Mouse (Mus musculus) lung, embryonic 16.5 days (tissue): ENCODE results near the gene Olfr52. TPM values are rescaled to one million over a fixed set of nuclear protein-coding genes. Genes with fewer than 3 reads are reported as not detected.
"Not testable (repeated sequence)": the region's sequence is repeated elsewhere in the genome, so short reads cannot be mapped to it uniquely, and the experiment has no call there.

Experiments
- ATAC-seq: fragments of 200-750 bp; cut with Nextera tagmentation; 2 replicates; pipeline ENCODE4 v1.8.0; 2017; ENCODE audit warnings: low read depth, mild to moderate bottlenecking, moderate library complexity
- H3K27ac ChIP-seq: fragments of 300-500 bp; sonication (generic); 2 replicates; pipeline ENCODE4 v1.5.1; 2014; ENCODE audit warnings: mild to moderate bottlenecking, control low read depth, low read length
- H3K27me3 ChIP-seq: fragments of 300-500 bp; sonication (generic); 2 replicates; pipeline ENCODE4 v1.6.1; 2014; ENCODE audit warnings: low read depth, low read length, mixed read lengths; ENCODE audit not compliant: control insufficient read depth, insufficient read depth
- H3K36me3 ChIP-seq: fragments of 300-500 bp; sonication (generic); 2 replicates; pipeline ENCODE4 v1.6.1; 2014; ENCODE audit warnings: low read length; ENCODE audit not compliant: control insufficient read depth, insufficient read depth
- H3K4me1 ChIP-seq: fragments of 300-500 bp; sonication (generic); replicated peaks from 2 replicates; pipeline ENCODE4 v1.6.1; 2014; ENCODE audit warnings: low read length, mixed read lengths; ENCODE audit not compliant: control insufficient read depth, insufficient read depth
- H3K4me2 ChIP-seq: fragments of 300-500 bp; sonication (generic); 2 replicates; pipeline ENCODE4 v1.6.1; 2014; ENCODE audit warnings: low read depth, low read length, control low read depth
- H3K4me3 ChIP-seq: fragments of 300-500 bp; sonication (generic); 2 replicates; pipeline ENCODE4 v1.5.1; 2014; ENCODE audit warnings: mild to moderate bottlenecking, low read length, control low read depth
- H3K9ac ChIP-seq: fragments of 300-500 bp; sonication (generic); 2 replicates; pipeline ENCODE4 v1.6.1; 2014; ENCODE audit warnings: low read length, control low read depth
- H3K9me3 ChIP-seq: fragments of 300-500 bp; sonication (generic); 2 replicates; pipeline ENCODE4 v1.6.1; 2016; ENCODE audit warnings: low read length; ENCODE audit not compliant: control insufficient read depth
- WGBS: fragments of 180-500 bp; shearing (Covaris S2); extraction: QIAGEN DNeasy Blood & Tissue Kit; methylation state at CpG from one replicate; pipeline ENCODE4 v1.1.7; 2014; 5-methylcytosine and 5-hydroxymethylcytosine counted together
- polyA plus RNA-seq: library from polyadenylated mRNA; unstranded; fragments of >200 nt; fragmentation: Nextera tagmentation; extraction: Ambion mirVana; gene quantifications from 2 replicates; pipeline ENCODE4 v1.2.1, GENCODE M21; 2015

Gene Olfr52
- polyA plus RNA-seq = not detected in 2 replicates

GRCm38 (mm10) chr2:86185583-86185982, at the start of gene Olfr52:
Gene Olfr52, minus strand, starts transcription at chr2:86185683.
- H3K4me2 ChIP-seq = no peak within 1 kb of the TSS
- no peaks in the 10 kb centered on the region for H3K27me3 ChIP-seq
- H3K9ac ChIP-seq = no peak within 1 kb of the TSS
- H3K36me3 ChIP-seq = no peaks in the 10 kb centered on the region
- no peak within 1 kb of the TSS for H3K27ac ChIP-seq
- H3K4me1 ChIP-seq = no peaks in the 10 kb centered on the region
- no peak within 1 kb of the TSS for H3K4me3 ChIP-seq
- no peak for ATAC-seq
- H3K9me3 ChIP-seq = no peaks in the 10 kb centered on the region

- no peaks in the 10 kb centered on the region for H3K27me3 ChIP-seq
- no peaks in the 10 kb centered on the region for H3K9me3 ChIP-seq
- 92% methylated on average over 1 of the region's 1 CpGs for WGBS
- ATAC-seq = no peak
- H3K9ac ChIP-seq = no peak within 1 kb of the TSS
- H3K4me3 ChIP-seq = no peak within 1 kb of the TSS
- H3K4me1 ChIP-seq = no peaks in the 10 kb centered on the region
- no peaks in the 10 kb centered on the region for H3K36me3 ChIP-seq
- no peak within 1 kb of the TSS for H3K27ac ChIP-seq
- no peak within 1 kb of the TSS for H3K4me2 ChIP-seq
Measured at GRCm38 (mm10) chr2:86231301-86231700, 45.8 kb upstream of the Olfr52 start, which contains the start of gene Olfr1047. Gene Olfr1047, minus strand, starts transcription at chr2:86231401.

- no peak within 1 kb of the TSS for H3K4me3 ChIP-seq
- H3K4me2 ChIP-seq = no peak within 1 kb of the TSS
- no peak within 1 kb of the TSS for H3K27ac ChIP-seq
- H3K36me3 ChIP-seq = no peaks in the 10 kb centered on the region
- no peaks in the 10 kb centered on the region for H3K27me3 ChIP-seq
- H3K9ac ChIP-seq = no peak within 1 kb of the TSS
- no peaks in the 10 kb centered on the region for H3K4me1 ChIP-seq
- WGBS = 60% methylated on average over 2 of the region's 2 CpGs
- no peaks in the 10 kb centered on the region for H3K9me3 ChIP-seq
- ATAC-seq = no peak
Measured at GRCm38 (mm10) chr2:86219214-86219613, 33.7 kb upstream of the Olfr52 start, which contains the start of gene Olfr1046. Gene Olfr1046, minus strand, starts transcription at chr2:86219314.

- Histone ChIP-seq H3K4me1 (no peaks in the 10 kb centered on the region), H3K9me3 (no peaks in the 10 kb centered on the region), H3K27me3 (no peaks in the 10 kb centered on the region), H3K36me3 (no peaks in the 10 kb centered on the region), H3K27ac (no peak within 1 kb of the TSS), H3K4me2 (no peak within 1 kb of the TSS), H3K4me3 (no peak within 1 kb of the TSS), H3K9ac (no peak within 1 kb of the TSS)
- ATAC-seq = no peak
Measured at GRCm38 (mm10) chr2:86202909-86203308, 17.4 kb upstream of the Olfr52 start, which contains the start of gene Olfr1045. Gene Olfr1045, minus strand, starts transcription at chr2:86203009.

GRCm38 (mm10) chr2:86195863-86196262, 10.4 kb upstream of the Olfr52 start:
- ATAC-seq = no peak
- no peak overlapping the region for H3K4me3 ChIP-seq
- H3K9ac ChIP-seq = no peak overlapping the region
- no peaks in the 10 kb centered on the region for H3K4me1 ChIP-seq
- no peaks in the 10 kb centered on the region for H3K27me3 ChIP-seq
- 26% methylated on average over 1 of the region's 1 CpGs for WGBS
- no peaks in the 10 kb centered on the region for H3K36me3 ChIP-seq
- no peak overlapping the region for H3K27ac ChIP-seq
- H3K9me3 ChIP-seq = no peaks in the 10 kb centered on the region
- H3K4me2 ChIP-seq = no peak overlapping the region

GRCm38 (mm10) chr2:86179950-86180349, 5.5 kb downstream of the Olfr52 start:
- no peaks in the 10 kb centered on the region for H3K27me3 ChIP-seq
- no peaks in the 10 kb centered on the region for H3K4me1 ChIP-seq
- H3K9me3 ChIP-seq = no peaks in the 10 kb centered on the region
- no peak overlapping the region for H3K27ac ChIP-seq
- ATAC-seq = no peak
- no peak overlapping the region for H3K4me2 ChIP-seq
- WGBS = 68% methylated on average over 3 of the region's 3 CpGs
- no peak overlapping the region for H3K4me3 ChIP-seq
- H3K36me3 ChIP-seq = no peaks in the 10 kb centered on the region
- H3K9ac ChIP-seq = no peak overlapping the region

GRCm38 (mm10) chr2:86177720-86178119, 7.8 kb downstream of the Olfr52 start, which contains the start of gene Olfr1044:
Gene Olfr1044, minus strand, starts transcription at chr2:86177820.
- H3K9me3 ChIP-seq = no peaks in the 10 kb centered on the region
- H3K27ac ChIP-seq = no peak within 1 kb of the TSS
- no peaks in the 10 kb centered on the region for H3K27me3 ChIP-seq
- H3K9ac ChIP-seq = no peak within 1 kb of the TSS
- ATAC-seq = no peak
- H3K4me1 ChIP-seq = no peaks in the 10 kb centered on the region
- no peak within 1 kb of the TSS for H3K4me3 ChIP-seq
- H3K4me2 ChIP-seq = no peak within 1 kb of the TSS
- no peaks in the 10 kb centered on the region for H3K36me3 ChIP-seq

- not testable (repeated sequence) for H3K27ac ChIP-seq, H3K27me3 ChIP-seq, H3K4me3 ChIP-seq, H3K9me3 ChIP-seq, ATAC-seq, H3K4me2 ChIP-seq, H3K4me1 ChIP-seq, H3K36me3 ChIP-seq, H3K9ac ChIP-seq
- 74% methylated on average over 7 of the region's 7 CpGs for WGBS
Measured at GRCm38 (mm10) chr2:86175422-86175821, 10.1 kb downstream of the Olfr52 start.

- no peak within 1 kb of the TSS for H3K9ac ChIP-seq
- no peak for ATAC-seq
- no peak within 1 kb of the TSS for H3K4me2 ChIP-seq
- no peak within 1 kb of the TSS for H3K27ac ChIP-seq
- H3K36me3 ChIP-seq = no peaks in the 10 kb centered on the region
- 76% methylated on average over 2 of the region's 2 CpGs for WGBS
- no peak within 1 kb of the TSS for H3K4me3 ChIP-seq
- H3K9me3 ChIP-seq = no peaks in the 10 kb centered on the region
- H3K27me3 ChIP-seq = no peaks in the 10 kb centered on the region
- H3K4me1 ChIP-seq = no peaks in the 10 kb centered on the region
Measured at GRCm38 (mm10) chr2:86167422-86167821, 18.1 kb downstream of the Olfr52 start, which contains the start of gene Olfr1043. Gene Olfr1043, minus strand, starts transcription at chr2:86167522.

GRCm38 (mm10) chr2:86161738-86162137, 23.7 kb downstream of the Olfr52 start, which contains the start of gene Olfr1042:
Gene Olfr1042, minus strand, starts transcription at chr2:86161838.
- H3K4me2 ChIP-seq = no peak within 1 kb of the TSS
- 84% methylated on average over 2 of the region's 2 CpGs for WGBS
- no peaks in the 10 kb centered on the region for H3K27me3 ChIP-seq
- H3K9me3 ChIP-seq = no peaks in the 10 kb centered on the region
- H3K9ac ChIP-seq = no peak within 1 kb of the TSS
- no peak within 1 kb of the TSS for H3K4me3 ChIP-seq
- no peak within 1 kb of the TSS for H3K27ac ChIP-seq
- no peaks in the 10 kb centered on the region for H3K36me3 ChIP-seq
- H3K4me1 ChIP-seq = no peaks in the 10 kb centered on the region
- no peak for ATAC-seq
